Mouse (Mus musculus) midbrain, embryonic 10.5 days (tissue): Measurements from ENCODE around the gene Med21. TPM values are rescaled to one million over a fixed set of nuclear protein-coding genes. Genes with fewer than 3 reads are reported as not detected.

Experiments
- DNase-seq: peaks from one replicate; pipeline ENCODE4 v3.0.0-alpha.2; 2017; ENCODE audit warnings: low spot score
- H3K27ac ChIP-seq: fragments of 300-500 bp; sonication (generic); replicated peaks from 2 replicates; pipeline ENCODE4 v1.5.1; 2016; ENCODE audit warnings: mild to moderate bottlenecking
- H3K27me3 ChIP-seq: fragments of 300-500 bp; sonication (generic); 2 replicates; pipeline ENCODE4 v1.6.1; 2016; ENCODE audit warnings: low read depth, mild to moderate bottlenecking; ENCODE audit not compliant: poor library complexity, severe bottlenecking
- H3K36me3 ChIP-seq: fragments of 300-500 bp; sonication (generic); 2 replicates; pipeline ENCODE4 v1.6.1; 2016; ENCODE audit warnings: mild to moderate bottlenecking, moderate library complexity
- H3K4me1 ChIP-seq: fragments of 300-500 bp; sonication (generic); 2 replicates; pipeline ENCODE4 v1.6.1; 2016
- H3K4me3 ChIP-seq: fragments of 300-500 bp; sonication (generic); 2 replicates; pipeline ENCODE4 v1.5.1; 2016; ENCODE audit warnings: mild to moderate bottlenecking, moderate library complexity
- H3K9me3 ChIP-seq: fragments of 300-500 bp; sonication (generic); replicated peaks from 2 replicates; pipeline ENCODE4 v1.6.1; 2016; ENCODE audit warnings: mild to moderate bottlenecking
- WGBS: fragments of 180-500 bp; shearing (Covaris S2); methylation state at CpG from one replicate; pipeline ENCODE4 v1.1.7; 2016; 5-methylcytosine and 5-hydroxymethylcytosine counted together
- polyA plus RNA-seq: library from polyadenylated mRNA; unstranded; fragments of >200 nt; fragmentation: Nextera tagmentation; extraction: Ambion mirVana; gene quantifications from 2 replicates; pipeline ENCODE4 v1.2.1, GENCODE M21; 2016

Gene Med21
- polyA plus RNA-seq, 1 experiment from 2014 or later: 135 TPM

DNA sequence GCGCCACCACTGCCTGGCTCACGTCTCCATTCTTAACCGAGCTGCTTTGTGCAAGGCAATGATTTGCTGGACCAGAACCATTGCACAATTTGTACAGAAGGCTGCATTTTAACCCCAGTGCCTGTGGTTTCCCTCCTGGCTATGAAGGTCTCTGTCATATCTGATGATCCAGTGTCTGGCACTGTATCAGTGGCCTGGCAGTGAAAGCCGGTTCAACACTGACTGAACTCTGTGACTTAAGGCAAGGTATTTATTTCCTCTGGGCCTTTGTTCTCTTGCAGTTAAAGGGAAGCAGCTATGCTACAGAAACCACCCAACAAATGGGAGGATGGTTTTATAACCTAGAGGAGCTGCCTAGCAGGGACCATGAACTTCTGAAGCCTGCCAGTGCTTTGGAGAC lies 11.4 kb upstream of the Med21 start:
- no peak for DNase-seq
- Histone ChIP-seq H3K4me1 (peaks cover 27% of the 10 kb centered on the region), H3K9me3 (no peaks in the 10 kb centered on the region), H3K4me3 (no peak overlapping the region), H3K27ac (no peak overlapping the region), H3K36me3 (no peaks in the 10 kb centered on the region), H3K27me3 (no peaks in the 10 kb centered on the region)
- 90% methylated on average over 4 of the region's 4 CpGs for WGBS

DNA sequence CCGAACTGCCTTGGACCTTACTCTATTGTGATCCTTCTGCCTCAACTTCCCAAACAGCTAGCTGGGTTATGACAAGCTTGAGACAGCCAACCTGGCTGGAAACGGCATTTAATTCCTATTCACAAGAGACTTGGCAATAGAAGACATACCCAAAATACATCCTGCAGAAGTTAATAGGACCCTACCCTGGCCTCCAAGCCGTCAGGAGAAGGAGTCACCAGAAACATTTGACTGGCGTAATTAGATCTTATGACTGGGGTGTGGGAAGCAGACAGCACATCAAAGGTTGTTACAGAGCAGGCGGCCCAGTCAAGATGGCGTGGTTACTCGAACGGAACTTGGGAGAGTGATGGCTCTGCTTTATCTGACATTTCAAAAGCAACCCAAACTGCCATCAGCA lies 10.5 kb upstream of the Med21 start:
- 82% methylated on average over 8 of the region's 8 CpGs for WGBS
- Histone ChIP-seq H3K27me3 (no peaks in the 10 kb centered on the region), H3K36me3 (no peaks in the 10 kb centered on the region), H3K9me3 (no peaks in the 10 kb centered on the region), H3K4me1 (peaks cover 27% of the 10 kb centered on the region), H3K4me3 (no peak overlapping the region), H3K27ac (no peak overlapping the region)
- no peak for DNase-seq

- no peaks in the 10 kb centered on the region for H3K27me3 ChIP-seq
- no peaks in the 10 kb centered on the region for H3K36me3 ChIP-seq
- H3K9me3 ChIP-seq: no peaks in the 10 kb centered on the region
- 88% methylated on average over 9 of the region's 9 CpGs for WGBS
- DNase-seq: no peak
- H3K27ac ChIP-seq: no peak overlapping the region
- no peak overlapping the region for H3K4me3 ChIP-seq
- peaks cover 27% of the 10 kb centered on the region for H3K4me1 ChIP-seq
Measured at GRCm38 (mm10) chr6:146632403-146632802, 9.9 kb upstream of the Med21 start.

GRCm38 (mm10) chr6:146633097-146633496 lies 9.2 kb upstream of the Med21 start:
- WGBS: 47% methylated on average over 8 of the region's 8 CpGs
- no peak for DNase-seq
- Histone ChIP-seq H3K4me1 (peaks cover 25% of the 10 kb centered on the region), H3K9me3 (no peaks in the 10 kb centered on the region), H3K27ac (peak overlapping the region; percentile 33; the same call in 1 of the 2 replicates), H3K36me3 (no peaks in the 10 kb centered on the region), H3K4me3 (peak overlapping the region; percentile 70), H3K27me3 (no peaks in the 10 kb centered on the region)

GRCm38 (mm10) chr6:146633629-146634014 lies 8.7 kb upstream of the Med21 start:
- Histone ChIP-seq H3K4me3 (peak overlapping the region; percentile 70), H3K36me3 (no peaks in the 10 kb centered on the region), H3K9me3 (no peaks in the 10 kb centered on the region), H3K27ac (peak overlapping the region; percentile 88), H3K27me3 (no peaks in the 10 kb centered on the region), H3K4me1 (peaks cover 21% of the 10 kb centered on the region)
- DNase-seq: no peak
- 13% methylated on average over 14 of the region's 14 CpGs for WGBS

DNA sequence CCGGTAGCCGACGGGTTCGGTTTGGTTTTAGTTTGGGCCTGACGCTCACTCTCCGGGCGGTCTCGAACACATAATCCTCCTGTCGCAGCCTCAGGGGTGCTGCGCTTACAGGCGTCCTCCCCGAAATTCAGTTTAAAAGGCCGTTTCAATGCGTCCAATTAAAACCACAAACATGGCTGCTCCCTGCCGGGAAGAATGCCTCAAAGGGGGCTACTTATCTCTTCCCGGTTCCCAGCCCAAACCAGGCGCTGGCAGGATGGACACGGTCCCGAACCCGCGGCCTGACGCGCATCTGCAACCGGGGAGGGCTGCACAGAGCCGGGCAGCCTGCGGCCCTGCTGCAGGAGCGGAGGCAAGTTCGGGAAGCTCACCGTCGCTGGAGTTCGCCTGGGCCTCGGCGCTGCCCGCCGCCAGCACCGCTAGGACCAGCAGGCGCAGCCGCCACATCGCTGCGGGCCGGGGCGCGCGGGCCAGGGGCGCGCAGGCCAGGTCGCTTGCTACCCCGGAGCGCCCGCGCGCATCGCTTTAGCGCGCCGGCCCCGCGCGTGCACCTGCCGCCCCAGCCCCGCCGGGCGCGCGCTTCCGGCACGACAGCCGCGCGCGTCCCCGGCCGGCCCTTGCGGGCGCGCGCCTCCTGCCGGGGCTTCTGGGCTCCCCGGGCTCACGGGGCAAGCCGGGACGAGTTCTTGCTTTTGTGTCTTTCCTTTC lies 8.2 kb upstream of the Med21 start:
- no peaks in the 10 kb centered on the region for H3K27me3 ChIP-seq
- peak; percentile 82 for DNase-seq
- peak overlapping the region; percentile 88 for H3K27ac ChIP-seq
- H3K4me1 ChIP-seq: peaks cover 21% of the 10 kb centered on the region
- no peaks in the 10 kb centered on the region for H3K36me3 ChIP-seq
- H3K9me3 ChIP-seq: no peaks in the 10 kb centered on the region
- H3K4me3 ChIP-seq: peak overlapping the region; percentile 70
- WGBS: under 1% methylated on average over 80 of the region's 82 CpGs

DNA sequence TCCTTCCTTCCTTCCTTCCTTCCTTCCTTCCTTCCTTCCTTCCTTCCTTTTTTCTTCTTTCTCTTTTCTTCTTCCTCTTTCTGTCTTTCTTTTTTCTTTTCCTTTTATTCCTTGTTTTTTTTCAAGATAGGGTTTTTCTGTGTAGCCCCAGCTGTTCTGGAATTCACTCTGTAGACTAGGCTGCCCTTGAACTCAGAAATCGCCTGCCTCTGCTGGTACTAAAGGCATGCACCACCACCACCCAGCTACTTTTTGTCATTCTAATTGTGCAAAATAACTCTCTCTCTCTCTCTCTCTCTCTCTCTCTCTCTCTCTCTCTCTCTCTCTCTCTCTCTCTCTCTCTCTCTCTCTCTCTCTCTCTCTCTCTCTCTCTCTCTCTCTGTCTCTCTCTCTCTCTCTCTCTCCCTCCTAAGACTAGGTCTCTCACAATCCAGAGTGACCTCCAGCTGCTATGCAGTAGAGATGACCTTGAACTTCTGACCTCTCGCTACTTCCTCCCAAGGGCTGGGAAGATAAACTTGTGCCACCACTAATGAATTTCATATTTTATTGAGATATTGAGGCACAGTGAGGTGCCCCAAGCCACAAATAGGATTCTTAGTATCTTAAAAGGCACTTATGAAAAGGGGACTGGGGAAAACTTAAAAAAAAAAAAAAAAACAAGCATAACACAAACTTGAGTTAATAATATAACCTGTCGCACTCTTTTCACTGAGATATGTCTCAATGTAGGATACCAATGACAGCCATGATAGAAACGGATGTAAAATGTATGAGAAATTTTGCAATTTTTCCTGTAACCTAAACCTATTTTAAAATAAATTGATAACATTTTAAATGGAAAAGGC lies 7.4 kb upstream of the Med21 start:
- Histone ChIP-seq H3K27ac (peak overlapping the region; percentile 88), H3K36me3 (no peaks in the 10 kb centered on the region), H3K4me1 (peaks cover 21% of the 10 kb centered on the region), H3K27me3 (no peaks in the 10 kb centered on the region), H3K9me3 (no peaks in the 10 kb centered on the region), H3K4me3 (peak overlapping the region; percentile 70)
- WGBS: 64% methylated on average over 4 of the region's 4 CpGs
- DNase-seq: no peak

DNA sequence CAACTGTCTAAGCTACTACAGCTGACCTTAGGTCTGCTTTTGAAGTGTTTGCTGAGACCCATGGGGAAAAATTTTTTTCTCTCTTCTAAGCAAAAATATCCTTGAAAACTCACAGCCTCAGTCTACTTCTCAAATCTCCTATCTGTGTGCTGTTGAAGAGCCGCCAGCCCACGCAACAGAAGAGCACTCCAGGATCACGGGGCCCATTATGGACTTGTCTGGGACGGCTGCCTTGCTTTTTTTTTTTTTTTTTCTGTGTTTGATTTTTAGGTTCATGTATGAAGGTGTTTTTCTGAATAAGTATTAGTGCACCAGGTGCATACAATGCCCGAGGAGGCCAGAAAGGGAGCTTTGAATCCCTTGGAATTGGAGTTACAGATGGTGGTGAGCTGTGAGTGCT lies 5.9 kb upstream of the Med21 start:
- Histone ChIP-seq H3K4me1 (peaks cover 21% of the 10 kb centered on the region), H3K27ac (no peak overlapping the region), H3K9me3 (no peaks in the 10 kb centered on the region), H3K36me3 (no peaks in the 10 kb centered on the region), H3K4me3 (no peak overlapping the region), H3K27me3 (peaks cover 4% of the 10 kb centered on the region; the same call in 1 of the 2 replicates)
- WGBS: 94% methylated on average over 5 of the region's 5 CpGs
- DNase-seq: no peak

DNA sequence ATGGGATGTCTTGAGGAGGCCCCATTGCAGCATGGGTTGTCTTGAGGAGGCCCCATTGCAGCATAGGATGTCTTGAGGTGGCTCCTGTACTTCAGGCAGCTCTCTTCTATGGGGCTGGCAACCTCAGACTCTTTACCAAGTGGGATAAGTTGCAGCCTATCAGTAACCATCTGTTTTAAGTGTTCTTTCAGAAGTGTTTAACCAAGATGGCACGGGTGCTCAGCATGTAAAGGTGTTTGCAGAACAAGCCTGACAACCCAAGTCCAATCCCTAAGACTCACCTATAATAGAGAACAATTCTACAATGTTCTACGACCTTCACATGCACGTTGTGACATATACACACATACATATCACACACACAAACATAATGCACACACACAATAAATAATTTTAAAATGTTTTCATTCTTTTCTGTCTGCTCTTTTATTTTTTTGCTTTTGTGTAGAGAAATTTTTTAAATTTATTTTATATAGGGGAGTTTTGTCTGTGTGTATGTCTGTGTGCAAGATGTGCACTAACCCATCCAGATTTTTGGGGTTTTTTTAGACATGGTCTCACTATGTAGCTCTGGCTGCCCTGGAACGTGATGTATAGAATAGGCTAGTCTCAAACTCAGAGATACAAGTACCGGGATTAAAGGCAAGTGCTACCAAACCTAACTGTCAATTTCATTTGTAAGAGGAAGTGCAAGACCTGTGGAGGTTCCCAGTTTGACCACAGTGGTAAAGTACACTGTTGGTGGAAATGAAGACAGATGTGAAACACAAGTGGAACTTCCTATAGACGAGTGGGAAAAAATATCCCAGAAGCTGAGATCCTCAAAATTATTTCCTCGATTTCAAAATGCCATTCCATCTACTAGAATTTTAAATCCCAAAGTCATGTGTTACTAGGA lies 2.0 kb upstream of the Med21 start:
- 90% methylated on average over 7 of the region's 7 CpGs for WGBS
- no peak overlapping the region for H3K27ac ChIP-seq
- H3K9me3 ChIP-seq: no peaks in the 10 kb centered on the region

GRCm38 (mm10) chr6:146640991-146641390 lies 1.4 kb upstream of the Med21 start:
- Histone ChIP-seq H3K36me3 (no peaks in the 10 kb centered on the region), H3K9me3 (no peaks in the 10 kb centered on the region), H3K4me1 (peaks cover 18% of the 10 kb centered on the region), H3K27ac (no peak overlapping the region), H3K27me3 (peaks cover 7% of the 10 kb centered on the region; the same call in 1 of the 2 replicates), H3K4me3 (no peak overlapping the region)
- WGBS: 90% methylated on average over 6 of the region's 6 CpGs
- no peak for DNase-seq

More for the DNA sequence above, 2.0 kb upstream of the Med21 start:
- Histone ChIP-seq H3K27me3 (peaks cover 7% of the 10 kb centered on the region; the same call in 1 of the 2 replicates), H3K4me3 (no peak overlapping the region), H3K36me3 (no peaks in the 10 kb centered on the region), H3K4me1 (peaks cover 18% of the 10 kb centered on the region)
- no peak for DNase-seq

DNA sequence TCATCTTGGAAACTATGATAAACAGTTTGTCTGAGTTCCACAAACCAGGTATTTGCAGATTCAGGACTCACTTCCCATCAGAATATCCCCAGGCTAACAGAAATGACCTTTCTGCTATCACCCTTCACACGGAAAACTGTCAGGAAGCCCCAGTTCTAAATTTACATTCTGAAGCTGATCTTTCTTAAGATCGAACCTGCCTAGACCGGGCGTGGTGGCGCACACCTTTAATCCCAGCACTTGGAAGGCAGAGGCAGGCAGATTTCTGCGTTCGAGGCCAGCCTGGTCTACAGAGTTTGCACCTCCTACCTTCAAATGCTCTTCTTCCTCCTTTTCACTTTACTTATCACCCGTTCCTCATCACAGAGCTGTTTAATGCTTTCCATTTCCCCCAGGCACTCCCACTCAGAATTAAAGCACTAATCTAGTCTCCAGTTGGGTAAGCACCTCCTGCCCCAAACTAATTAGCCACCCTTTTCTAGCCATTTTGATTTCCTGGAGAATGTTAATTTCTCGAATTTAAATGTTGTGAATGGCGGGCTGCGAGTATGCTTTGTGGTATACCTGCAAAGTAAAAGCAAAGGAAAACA lies 631 bp upstream of the Med21 start:
- DNase-seq: no peak
- H3K27ac ChIP-seq: peak overlapping the region; percentile 96
- 73% methylated on average over 11 of the region's 11 CpGs for whole genome bisulfite sequencing

GRCm38 (mm10) chr6:146643184-146643570 lies 830 bp downstream of the Med21 start:
- H3K36me3 ChIP-seq: 0 out of 2 replicates have a peak, but pooled peaks cover 4% of the 10 kb centered on the region
- H3K27me3 ChIP-seq: peaks cover 7% of the 10 kb centered on the region; the same call in 1 of the 2 replicates
- 59% methylated on average over 11 of the region's 11 CpGs for WGBS
- peaks cover 18% of the 10 kb centered on the region for H3K4me1 ChIP-seq
- H3K9me3 ChIP-seq: no peaks in the 10 kb centered on the region
- peak overlapping the region; percentile 91 for H3K4me3 ChIP-seq
- H3K27ac ChIP-seq: peak overlapping the region; percentile 96
- DNase-seq: no peak

More for the DNA sequence above, 631 bp upstream of the Med21 start:
- Histone ChIP-seq H3K4me1 (peaks cover 18% of the 10 kb centered on the region), H3K27me3 (peaks cover 7% of the 10 kb centered on the region; the same call in 1 of the 2 replicates), H3K36me3 (no peaks in the 10 kb centered on the region), H3K4me3 (peak overlapping the region; percentile 91), H3K9me3 (no peaks in the 10 kb centered on the region)
